Mouse (Mus musculus) retina, postnatal 7 days (tissue): ENCODE data around the gene Sp1.

Experiments
- DNase-seq: peaks from one replicate; pipeline ENCODE4 v3.0.0-alpha.2; 2012; ENCODE audit warnings: low read depth, low spot score

The Sp1 gene

GRCm38 (mm10) chr15:102405489-102406195 lies at the start of gene Sp1:
Gene Sp1, plus strand, starts transcription at chr15:102406143.
- DNase-seq: peak; percentile 99

GRCm38 (mm10) chr15:102356501-102357325 lies 49.2 kb upstream of the Sp1 start:
- DNase-seq: no peak

- DNase-seq: no peak
These were observed 47.8 kb upstream of the Sp1 start for GRCm38 (mm10) chr15:102358126-102358525.

- DNase-seq: no peak
These were observed 47.1 kb upstream of the Sp1 start for GRCm38 (mm10) chr15:102358834-102359233.

GRCm38 (mm10) chr15:102362648-102363047 lies 43.3 kb upstream of the Sp1 start:
- DNase-seq: no peak

GRCm38 (mm10) chr15:102364678-102365077 lies 41.3 kb upstream of the Sp1 start:
- no peak for DNase-seq

GRCm38 (mm10) chr15:102366238-102366637 lies 39.7 kb upstream of the Sp1 start:
- no peak for DNase-seq

- no peak for DNase-seq
These were observed 39.1 kb upstream of the Sp1 start, which contains the start of gene Sp7 for GRCm38 (mm10) chr15:102366733-102367344. Gene Sp7, minus strand, starts transcription at chr15:102367182.

GRCm38 (mm10) chr15:102369972-102370371 lies 36.0 kb upstream of the Sp1 start:
- no peak for DNase-seq

- DNase-seq: no peak
These were observed 35.2 kb upstream of the Sp1 start for GRCm38 (mm10) chr15:102370727-102371126.

- no peak for DNase-seq
These were observed 29.3 kb upstream of the Sp1 start for GRCm38 (mm10) chr15:102376453-102377162.

- DNase-seq: peak; percentile 67
These were observed 28.8 kb upstream of the Sp1 start for GRCm38 (mm10) chr15:102377163-102377543.

- DNase-seq: no peak
These were observed 28.1 kb upstream of the Sp1 start for GRCm38 (mm10) chr15:102377810-102378262.

- DNase-seq: peak; percentile 77
These were observed 24.4 kb upstream of the Sp1 start for GRCm38 (mm10) chr15:102381575-102381974.

- DNase-seq: no peak
These were observed 22.3 kb upstream of the Sp1 start for GRCm38 (mm10) chr15:102383671-102384070.

- DNase-seq: no peak
These were observed 19.3 kb upstream of the Sp1 start for GRCm38 (mm10) chr15:102386640-102387039.

GRCm38 (mm10) chr15:102388942-102389341 lies 17.0 kb upstream of the Sp1 start:
- DNase-seq: no peak

GRCm38 (mm10) chr15:102392520-102392919 lies 13.4 kb upstream of the Sp1 start:
- DNase-seq: no peak

- peak; percentile 48 for DNase-seq
These were observed 12.3 kb upstream of the Sp1 start for GRCm38 (mm10) chr15:102393584-102394014.

GRCm38 (mm10) chr15:102395061-102395460 lies 10.9 kb upstream of the Sp1 start:
- no peak for DNase-seq

- DNase-seq: no peak
These were observed 7.3 kb upstream of the Sp1 start for GRCm38 (mm10) chr15:102398629-102399028.
